Mouse (Mus musculus) left cerebral cortex, adult 9 months (tissue): ENCODE results near the gene Ccdc8.
A peak's percentile ranks its signal among the peaks of the same experiment; 100 is the strongest.

Experiments
- DNase-seq, 2 experiments: peaks; one replicate each; pipeline ENCODE4 v3.0.0; 2022; ENCODE audit warnings: low spot score in 2 of 2

The Ccdc8 gene

GRCm38 (mm10) chr7:16974018-16974417 lies 18.5 kb upstream of the Ccdc8 start:
- DNase-seq, result peak in 1 of 2 experiments; percentile 49

DNA sequence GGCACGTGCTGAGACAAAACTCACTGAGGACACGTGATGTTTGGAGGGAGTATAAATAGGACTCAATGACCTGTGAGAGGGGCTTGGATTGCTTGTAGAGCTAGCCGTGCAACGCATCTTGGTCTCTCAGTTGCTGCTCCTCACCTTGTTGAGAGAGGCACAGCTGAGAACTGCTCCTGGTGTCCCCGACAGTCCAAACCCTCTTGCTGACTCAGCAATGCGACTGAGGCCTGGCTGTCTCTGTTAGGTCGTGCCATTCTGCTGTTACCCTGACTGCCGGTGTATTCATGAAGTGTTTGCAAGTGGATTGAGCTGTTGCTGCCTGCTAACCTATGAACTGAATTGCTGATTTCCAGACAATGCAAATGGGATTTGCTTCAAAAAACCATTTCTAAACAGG lies 16.2 kb upstream of the Ccdc8 start:
- DNase-seq, result no peak

DNA sequence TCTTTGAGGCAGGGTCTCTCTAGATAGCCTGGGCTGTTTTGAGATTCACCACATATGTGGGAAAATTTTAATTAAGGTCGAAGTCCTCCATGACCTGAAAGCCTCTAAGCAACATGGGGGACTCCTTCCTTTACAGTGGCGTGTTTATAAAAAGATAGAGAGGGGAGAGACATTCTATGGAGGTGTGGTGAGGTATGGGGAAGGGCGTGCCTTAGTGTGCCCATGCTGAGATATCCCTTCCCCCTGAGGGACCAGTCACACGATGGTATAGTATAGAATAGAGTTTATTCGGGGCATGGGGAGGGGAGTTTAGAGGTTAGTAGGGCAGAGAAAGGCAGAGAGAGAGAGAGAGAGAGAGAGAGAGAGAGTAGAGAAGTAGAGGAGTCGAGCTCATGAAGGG lies 14.3 kb upstream of the Ccdc8 start:
- no peak for DNase-seq

GRCm38 (mm10) chr7:16978593-16978992 lies 13.9 kb upstream of the Ccdc8 start:
- DNase-seq, result no peak

GRCm38 (mm10) chr7:16980348-16980747 lies 12.2 kb upstream of the Ccdc8 start:
- DNase-seq, result peak in 1 of 2 experiments; percentile 49

GRCm38 (mm10) chr7:16982859-16983568 lies 9.5 kb upstream of the Ccdc8 start, which contains the start of gene Gm42372:
Gene Gm42372 (plus strand): TSS chr7:16983086.
- peak; percentile 79 to 88 for DNase-seq

DNA sequence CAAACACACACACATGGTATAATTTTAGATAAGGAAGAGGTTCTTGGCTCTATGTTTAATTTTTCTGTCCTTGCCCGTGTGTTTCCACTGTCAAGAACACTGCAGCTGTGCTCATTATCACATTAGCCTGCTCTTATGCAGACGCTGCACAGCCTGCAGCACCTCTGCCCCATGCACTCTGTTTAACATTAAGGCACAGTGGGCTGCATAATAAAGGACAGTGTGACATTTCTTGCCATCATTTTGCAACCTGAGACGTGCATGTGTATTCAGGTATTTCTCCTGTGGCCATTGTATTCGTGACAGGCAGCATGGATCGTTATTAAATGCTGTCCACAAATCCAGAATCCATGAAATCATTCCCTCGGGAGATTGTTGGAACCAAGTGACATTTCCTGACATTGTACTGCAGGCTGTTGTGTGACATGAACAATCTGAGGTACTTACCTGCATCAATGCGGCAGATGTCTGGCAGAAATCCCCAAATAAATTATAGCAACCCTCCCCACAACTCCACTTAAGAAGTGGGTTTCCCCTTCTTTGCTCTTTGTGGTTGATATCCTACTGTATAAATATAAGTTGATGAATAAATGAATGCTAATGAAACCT lies 4.9 kb upstream of the Ccdc8 start:
- DNase-seq, result no peak

- DNase-seq, result no peak
Observed at GRCm38 (mm10) chr7:16988405-16988804, 4.1 kb upstream of the Ccdc8 start.

DNA sequence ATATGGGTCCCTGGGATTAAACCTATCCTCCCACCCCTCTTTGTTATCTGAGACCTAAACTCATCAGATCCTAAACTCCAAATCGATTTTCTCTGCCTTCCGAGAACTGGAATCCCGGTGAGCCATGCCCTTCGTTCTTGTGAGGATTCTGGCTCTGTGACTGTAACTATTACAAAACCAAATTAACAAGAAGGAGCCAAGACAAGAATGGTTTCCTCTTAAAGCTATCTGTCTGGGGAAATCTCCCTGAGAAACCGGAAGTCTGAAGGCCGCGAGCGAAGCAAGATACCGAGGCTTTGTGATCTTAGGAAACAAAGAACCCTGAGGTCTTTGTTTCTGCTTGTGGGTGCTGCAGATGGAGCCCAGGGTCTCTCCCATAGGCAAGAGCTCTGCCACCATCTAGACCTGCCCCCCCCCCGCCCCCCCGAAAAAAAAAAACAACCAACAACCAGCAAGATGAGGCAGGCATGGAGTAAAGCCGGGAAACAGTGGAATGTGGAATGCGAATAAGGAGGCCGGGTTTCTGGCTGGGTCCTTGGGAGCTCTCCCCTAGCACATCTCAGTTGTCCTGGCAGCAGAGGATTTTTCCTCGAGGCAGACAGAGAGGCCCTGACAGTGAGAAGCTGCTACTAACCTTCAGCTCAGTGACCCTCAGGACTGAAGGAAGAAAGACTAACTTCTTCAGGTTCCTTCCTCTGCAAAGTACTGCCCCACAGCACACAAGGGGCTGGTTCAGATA lies 2.3 kb upstream of the Ccdc8 start:
- no peak for DNase-seq

- no peak for DNase-seq
Observed at GRCm38 (mm10) chr7:16991681-16992450, 642 bp upstream of the Ccdc8 start.

DNA sequence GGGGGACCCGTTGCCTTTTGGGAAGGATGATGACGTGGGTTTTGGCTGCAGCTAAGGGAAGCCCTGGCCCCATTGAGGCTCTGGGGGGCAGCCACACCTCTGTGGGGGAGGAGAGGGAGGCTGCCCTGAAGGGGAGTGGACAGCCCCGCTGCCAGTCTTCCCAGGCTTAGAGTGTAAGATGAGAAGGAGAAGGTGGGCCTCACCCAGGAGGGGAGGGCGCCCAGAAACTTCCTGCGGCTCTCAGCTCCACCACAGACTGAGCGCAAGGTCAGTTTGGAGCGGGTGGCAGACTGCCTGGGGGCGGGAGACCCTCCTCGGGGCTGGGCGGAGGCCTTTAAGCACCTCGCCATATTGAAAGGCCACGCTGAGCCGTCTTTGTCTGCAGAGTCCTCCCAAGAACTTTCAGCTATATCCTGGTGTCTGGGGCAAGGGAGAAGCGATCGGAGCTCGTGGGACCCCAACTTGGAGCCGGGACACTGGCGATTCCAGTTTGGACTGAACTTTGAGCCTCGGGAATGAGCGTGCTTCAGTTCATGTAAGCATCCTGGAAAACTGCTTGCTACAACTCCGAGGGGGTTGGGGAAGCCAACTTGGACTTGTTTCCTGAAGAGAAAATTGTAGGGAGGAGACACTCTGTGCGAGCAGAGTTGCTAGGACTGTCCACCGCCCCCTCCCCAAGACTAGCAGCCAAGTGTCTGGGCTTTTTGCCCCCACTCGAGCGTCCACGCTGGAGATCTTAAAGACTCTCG lies 1.3 kb downstream of the Ccdc8 start:
- DNase-seq, result peak in 1 of 2 experiments; percentile 38

DNA sequence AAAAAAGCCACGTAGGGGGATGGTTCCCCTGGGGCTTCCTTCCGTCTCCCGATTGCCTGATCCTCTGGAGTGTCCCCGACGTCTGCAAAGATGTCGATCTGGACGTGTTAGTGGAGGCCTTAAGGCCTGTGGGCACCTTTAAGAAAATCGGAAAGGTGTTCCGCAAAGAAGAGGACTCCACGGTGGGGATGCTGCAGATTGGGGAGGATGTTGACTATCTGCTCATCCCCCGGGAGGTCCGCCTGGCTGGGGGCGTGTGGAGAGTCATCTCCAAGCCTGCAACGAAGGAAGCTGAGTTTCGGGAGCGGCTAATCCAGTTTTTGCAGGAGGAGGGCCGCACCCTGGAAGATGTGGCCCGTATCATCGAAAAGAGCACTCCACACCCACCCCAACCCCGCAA lies 1.9 kb downstream of the Ccdc8 start:
- no peak for DNase-seq

DNA sequence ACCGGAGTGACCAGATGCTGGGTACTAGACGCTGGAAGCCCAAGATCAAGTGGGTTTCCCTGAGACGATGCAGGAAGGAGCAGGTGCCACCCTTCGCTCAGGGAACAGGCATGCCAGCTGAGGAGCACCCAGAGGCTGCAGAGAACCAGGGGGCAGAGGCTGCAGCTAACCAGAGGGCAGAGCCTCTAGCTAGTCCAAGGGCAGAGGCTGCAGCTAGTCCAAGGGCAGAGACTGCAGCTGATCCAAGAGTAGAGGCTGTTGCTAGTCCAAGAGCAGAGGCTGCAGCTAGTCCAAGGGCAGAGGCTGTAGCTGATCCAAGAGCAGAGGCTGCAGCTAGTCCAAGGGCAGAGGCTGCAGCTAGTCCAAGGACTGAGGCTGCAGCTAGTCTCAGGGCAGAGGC lies 2.8 kb downstream of the Ccdc8 start:
- DNase-seq, result no peak

DNA sequence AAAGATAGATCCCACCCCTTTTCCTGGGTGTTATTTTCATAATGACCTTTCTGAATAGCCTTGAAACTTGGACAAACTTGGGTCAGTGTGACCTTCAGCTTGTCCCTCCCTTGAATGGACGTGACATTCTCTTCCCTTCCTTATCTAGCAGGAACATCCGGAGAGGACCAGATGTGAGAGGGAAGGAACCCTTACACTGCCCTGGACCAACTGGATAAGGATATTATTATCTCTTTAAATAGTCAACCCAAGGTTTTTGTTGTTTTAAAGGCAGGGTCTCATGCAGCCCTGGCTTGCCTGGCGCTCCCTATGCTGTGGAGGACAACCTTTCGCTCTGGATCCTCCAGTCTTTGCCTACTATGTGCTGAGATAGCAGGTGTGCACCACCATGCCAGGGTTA lies 6.7 kb downstream of the Ccdc8 start:
- no peak for DNase-seq

DNA sequence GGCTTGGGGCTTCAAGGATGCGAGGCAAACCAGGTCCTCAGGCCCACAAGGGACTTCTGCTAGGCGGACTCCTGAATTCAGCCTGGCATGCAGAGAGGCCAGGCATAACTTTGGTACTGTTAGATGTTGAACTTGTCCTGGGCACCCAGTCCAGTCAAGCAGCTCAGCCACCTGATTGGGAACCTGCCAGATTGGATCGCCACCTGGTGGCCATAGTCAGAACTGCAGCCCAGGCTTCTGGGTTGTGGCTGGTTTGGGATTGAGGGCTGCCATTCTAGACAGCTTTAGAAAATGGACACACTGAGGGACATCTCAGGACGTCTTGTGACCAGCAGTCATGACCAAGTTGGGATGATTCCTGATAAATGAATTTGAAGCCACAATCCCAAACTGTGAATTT lies 7.1 kb downstream of the Ccdc8 start:
- DNase-seq, result peak in 1 of 2 experiments; percentile 92

GRCm38 (mm10) chr7:17002375-17003195 lies 10.1 kb downstream of the Ccdc8 start:
- DNase-seq, result peak in 1 of 2 experiments; percentile 85

DNA sequence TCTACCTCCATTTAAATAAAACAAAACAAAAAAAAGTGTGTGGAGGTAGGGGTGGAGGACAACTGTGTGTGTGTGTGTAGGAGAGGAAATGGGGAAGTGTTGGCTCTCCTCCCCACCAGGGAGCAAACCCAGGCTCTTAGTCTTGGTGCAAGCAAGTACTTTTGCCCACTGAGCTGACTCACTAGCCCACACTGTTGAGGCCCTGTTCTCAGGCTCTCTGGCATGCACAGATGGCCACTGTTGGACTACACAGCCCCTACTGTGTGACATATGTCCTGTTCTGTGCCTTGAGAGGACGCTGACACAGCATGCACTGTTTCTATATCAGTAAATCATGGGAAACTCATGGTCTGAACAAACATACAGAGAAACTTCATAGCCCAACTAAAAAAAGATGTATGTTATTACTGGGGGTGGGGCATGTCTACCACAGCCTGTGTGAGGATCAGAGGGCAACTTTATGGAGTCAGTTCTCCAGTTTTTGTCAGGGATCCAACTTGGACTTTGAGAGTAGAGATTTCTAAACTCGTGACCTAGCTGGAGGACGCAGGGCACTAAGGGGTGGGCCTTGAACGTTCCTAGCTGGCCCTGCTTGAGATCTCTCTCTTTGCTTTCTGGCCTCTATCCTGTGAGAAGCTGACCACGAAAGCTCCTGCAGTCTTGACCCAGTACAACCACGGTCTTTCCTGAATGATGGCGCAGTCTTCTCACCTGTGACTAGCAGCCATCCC lies 10.9 kb downstream of the Ccdc8 start:
- no peak for DNase-seq

GRCm38 (mm10) chr7:17004716-17005115 lies 12.2 kb downstream of the Ccdc8 start:
- DNase-seq, result no peak

GRCm38 (mm10) chr7:17007300-17007699 lies 14.8 kb downstream of the Ccdc8 start:
- no peak for DNase-seq
